Mouse (Mus musculus) heart, postnatal 0 days (tissue): ENCODE measurements around the gene Fbxo10.

Source experiments
- CTCF ChIP-seq: IDR thresholded peaks from 2 replicates; pipeline ENCODE4 v1.5.1; 2016; ENCODE audit warnings: antibody characterized with exemption, control low read depth, low read depth
- EP300 ChIP-seq: IDR thresholded peaks from 2 replicates; pipeline ENCODE4 v1.6.1; 2016; ENCODE audit warnings: antibody characterized with exemption, low read depth

DNA sequence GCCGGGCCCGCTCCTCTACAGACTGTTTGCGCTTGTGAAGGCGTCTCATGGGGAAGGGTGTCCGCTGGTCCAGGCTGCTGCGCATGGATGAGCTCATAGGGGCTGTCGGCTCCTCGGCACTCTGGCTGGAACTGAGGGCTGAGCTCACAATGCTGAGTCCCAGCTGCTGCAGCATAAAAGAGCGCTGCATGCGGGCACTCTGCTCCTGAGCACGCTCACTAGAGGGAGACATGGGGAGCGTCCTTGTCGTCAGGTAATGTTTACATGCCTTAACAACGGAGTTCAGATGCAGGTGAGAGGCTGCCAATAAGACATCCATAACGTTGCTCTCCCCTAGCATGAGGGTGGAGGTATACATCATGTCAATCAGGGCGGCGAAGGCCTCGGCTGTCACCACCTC lies 89.6 kb downstream of the Fbxo10 start:
- no peak for TF ChIP-seq CTCF
- TF ChIP-seq EP300: no peak
